Mouse (Mus musculus): ENCODE measurements around the gene Tssk4. TPM values are rescaled to one million over a fixed set of nuclear protein-coding genes. Genes with fewer than 3 reads are reported as not detected.

Tssk4 gene
- polyA plus RNA-seq, 1 experiment from 2014 or later, result 0.55 TPM

- no peak for ATAC-seq (ENCODE audit: insufficient number of reproducible peaks, insufficient read depth, low FRiP score, low TSS enrichment)
- Histone ChIP-seq H3K4me2 (replicated peaks) (peak overlapping the region; percentile 92), H3K36me3 (peaks cover 33% of the 10 kb centered on the region)
These were observed 5.6 kb upstream of the Tssk4 start for GRCm38 (mm10) chr14:55644261-55644888.

DNA sequence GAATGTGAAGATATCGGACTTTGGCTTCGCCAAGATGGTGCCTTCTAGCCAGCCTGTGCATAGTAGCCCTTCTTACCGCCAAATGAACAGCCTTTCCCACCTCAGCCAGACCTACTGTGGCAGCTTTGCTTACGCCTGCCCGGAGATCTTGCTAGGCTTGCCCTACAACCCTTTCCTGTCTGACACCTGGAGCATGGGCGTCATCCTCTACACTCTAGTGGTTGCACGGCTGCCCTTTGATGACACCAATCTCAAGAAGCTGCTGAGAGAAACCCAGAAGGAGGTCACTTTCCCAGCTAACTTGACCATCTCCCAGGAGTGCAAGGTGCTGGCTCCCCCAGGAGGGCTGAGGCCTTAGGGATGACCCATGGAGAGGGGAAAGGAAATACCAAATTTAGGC is 1.5 kb downstream of the Tssk4 start:
- H3K9ac ChIP-seq, result no peak overlapping the region
- no peak for ATAC-seq (ENCODE audit: insufficient number of reproducible peaks, insufficient read depth, low FRiP score, low TSS enrichment)
- H3K27me3 ChIP-seq, result no peaks in the 10 kb centered on the region
- H3K9me3 ChIP-seq, result no peaks in the 10 kb centered on the region
- no peak overlapping the region for H3K4me2 ChIP-seq (replicated peaks)
- no peak overlapping the region for H3K27ac ChIP-seq
- H3K4me3 ChIP-seq, result no peak overlapping the region
- 83% methylated on average over 7 of the region's 7 CpGs for WGBS
- peaks cover 6% of the 10 kb centered on the region; the same call in 1 of the 2 replicates for H3K36me3 ChIP-seq
- H3K4me1 ChIP-seq, result no peaks in the 10 kb centered on the region

More at GRCm38 (mm10) chr14:55644261-55644888, 5.6 kb upstream of the Tssk4 start:
- peaks cover 19% of the 10 kb centered on the region for H3K4me1 ChIP-seq
- peak overlapping the region; percentile 95 for H3K4me3 ChIP-seq
- peak overlapping the region; percentile 26 for H3K27ac ChIP-seq
- no peaks in the 10 kb centered on the region for H3K27me3 ChIP-seq
- H3K9ac ChIP-seq, result peak overlapping the region; percentile 96
- WGBS, result 20% methylated on average over 17 of the region's 17 CpGs
- no peaks in the 10 kb centered on the region for H3K9me3 ChIP-seq

GRCm38 (mm10) chr14:55656935-55657334 is 7.0 kb downstream of the Tssk4 start:
- no peak overlapping the region for H3K4me2 ChIP-seq (replicated peaks)
- WGBS, result 86% methylated on average over 3 of the region's 3 CpGs
- H3K4me3 ChIP-seq, result no peak overlapping the region
- H3K27ac ChIP-seq, result no peak overlapping the region
- H3K9ac ChIP-seq, result no peak overlapping the region
- peaks cover 5% of the 10 kb centered on the region; the same call in 1 of the 2 replicates for H3K4me1 ChIP-seq
- no peak for ATAC-seq (ENCODE audit: insufficient number of reproducible peaks, insufficient read depth, low FRiP score, low TSS enrichment)
- no peaks in the 10 kb centered on the region for H3K9me3 ChIP-seq
- H3K27me3 ChIP-seq, result no peaks in the 10 kb centered on the region
- peaks cover 16% of the 10 kb centered on the region for H3K36me3 ChIP-seq

GRCm38 (mm10) chr14:55658011-55658410 is 8.0 kb downstream of the Tssk4 start:
- H3K9me3 ChIP-seq, result no peaks in the 10 kb centered on the region
- no peak overlapping the region for H3K4me3 ChIP-seq
- H3K27ac ChIP-seq, result no peak overlapping the region
- 93% methylated on average over 5 of the region's 5 CpGs for WGBS
- peaks cover 5% of the 10 kb centered on the region; the same call in 1 of the 2 replicates for H3K4me1 ChIP-seq
- no peak overlapping the region for H3K4me2 ChIP-seq (replicated peaks)
- H3K9ac ChIP-seq, result no peak overlapping the region
- H3K27me3 ChIP-seq, result no peaks in the 10 kb centered on the region
- ATAC-seq (ENCODE audit: insufficient number of reproducible peaks, insufficient read depth, low FRiP score, low TSS enrichment), result no peak
- peaks cover 21% of the 10 kb centered on the region for H3K36me3 ChIP-seq

- Histone ChIP-seq H3K4me3 (peak within 1 kb of the TSS; percentile 62), H3K4me1 (peaks cover 5% of the 10 kb centered on the region; the same call in 1 of the 2 replicates), H3K9me3 (no peaks in the 10 kb centered on the region), H3K36me3 (peaks cover 32% of the 10 kb centered on the region), H3K27me3 (no peaks in the 10 kb centered on the region), H3K27ac (peak within 1 kb of the TSS; percentile 83), H3K9ac (peak within 1 kb of the TSS; percentile 71), H3K4me2 (replicated peaks) (peak within 1 kb of the TSS; percentile 51)
- ATAC-seq (ENCODE audit: insufficient number of reproducible peaks, insufficient read depth, low FRiP score, low TSS enrichment), result peak; percentile 83
- under 1% methylated on average over 39 of the region's 39 CpGs for WGBS
These were observed 10.1 kb downstream of the Tssk4 start, which contains the start of gene Mdp1 for GRCm38 (mm10) chr14:55659960-55660573. Gene Mdp1 (minus strand): TSS chr14:55660508.

DNA sequence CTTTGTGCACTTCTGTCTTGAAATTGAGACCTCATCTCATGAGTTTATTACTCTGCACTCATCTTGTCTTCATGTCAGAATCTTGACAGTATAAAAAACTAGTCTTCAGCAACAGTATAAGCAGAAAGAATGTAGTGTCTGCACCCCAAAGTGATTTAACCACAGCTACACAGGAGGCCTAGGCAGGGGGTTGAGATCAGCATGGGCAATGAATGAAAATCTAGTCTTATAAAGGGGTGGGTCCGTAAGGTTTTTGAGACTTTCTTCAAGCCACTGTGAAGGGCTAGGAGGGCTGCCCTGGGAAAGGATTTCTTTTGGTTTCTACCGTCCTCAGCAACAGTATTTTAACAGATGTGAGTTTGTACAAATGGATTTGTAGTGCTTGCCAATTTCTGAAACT is 10.7 kb downstream of the Tssk4 start:
- WGBS, result 56% methylated on average over 2 of the region's 2 CpGs
- H3K27ac ChIP-seq, result 0 out of 2 replicates have a peak overlapping the region, but pooled peaks have one; percentile 83
- peak overlapping the region; percentile 62 for H3K4me3 ChIP-seq
- no peak overlapping the region for H3K9ac ChIP-seq
- peaks cover 5% of the 10 kb centered on the region; the same call in 1 of the 2 replicates for H3K4me1 ChIP-seq
- H3K27me3 ChIP-seq, result no peaks in the 10 kb centered on the region
- H3K4me2 ChIP-seq (replicated peaks), result peak overlapping the region; percentile 51
- no peak for ATAC-seq (ENCODE audit: insufficient number of reproducible peaks, insufficient read depth, low FRiP score, low TSS enrichment)
- no peaks in the 10 kb centered on the region for H3K9me3 ChIP-seq
- H3K36me3 ChIP-seq, result peaks cover 33% of the 10 kb centered on the region

GRCm38 (mm10) chr14:55671486-55671832 is 21.5 kb downstream of the Tssk4 start:
- Histone ChIP-seq H3K27ac (peak overlapping the region; percentile 85), H3K4me3 (peak overlapping the region; percentile 78), H3K4me1 (peaks cover 16% of the 10 kb centered on the region; the same call in 1 of the 2 replicates), H3K9ac (peak overlapping the region; percentile 78), H3K4me2 (replicated peaks) (peak overlapping the region; percentile 86), H3K9me3 (no peaks in the 10 kb centered on the region), H3K36me3 (peaks cover 23% of the 10 kb centered on the region), H3K27me3 (no peaks in the 10 kb centered on the region)
- under 1% methylated on average over 12 of the region's 12 CpGs for WGBS
- peak; percentile 50 for ATAC-seq (ENCODE audit: insufficient number of reproducible peaks, insufficient read depth, low FRiP score, low TSS enrichment)

- Histone ChIP-seq H3K27me3 (no peaks in the 10 kb centered on the region), H3K36me3 (peaks cover 24% of the 10 kb centered on the region), H3K9me3 (no peaks in the 10 kb centered on the region), H3K4me3 (peak within 1 kb of the TSS; percentile 78), H3K27ac (peak within 1 kb of the TSS; percentile 85), H3K4me1 (peaks cover 16% of the 10 kb centered on the region; the same call in 1 of the 2 replicates), H3K9ac (peak within 1 kb of the TSS; percentile 78), H3K4me2 (replicated peaks) (peak within 1 kb of the TSS; percentile 86)
- peak; percentile 97 for ATAC-seq (ENCODE audit: insufficient number of reproducible peaks, insufficient read depth, low FRiP score, low TSS enrichment)
- WGBS, result under 1% methylated on average over 38 of the region's 38 CpGs
These were observed 22.1 kb downstream of the Tssk4 start, which contains the start of the genes Gmpr2 and Nedd8 for GRCm38 (mm10) chr14:55671833-55672740. Gene Gmpr2 (plus strand): TSS chr14:55671941. Gene Nedd8 (minus strand): TSS chr14:55672124.

GRCm38 (mm10) chr14:55672741-55673060 is 22.7 kb downstream of the Tssk4 start:
- Histone ChIP-seq H3K9me3 (no peaks in the 10 kb centered on the region), H3K27ac (no peak overlapping the region), H3K4me2 (replicated peaks) (peak overlapping the region; percentile 86), H3K27me3 (no peaks in the 10 kb centered on the region), H3K4me3 (peak overlapping the region; percentile 78), H3K4me1 (peaks cover 16% of the 10 kb centered on the region; the same call in 1 of the 2 replicates), H3K9ac (peak overlapping the region; percentile 64), H3K36me3 (peaks cover 30% of the 10 kb centered on the region)
- 74% methylated on average over 7 of the region's 7 CpGs for WGBS
- ATAC-seq (ENCODE audit: insufficient number of reproducible peaks, insufficient read depth, low FRiP score, low TSS enrichment), result no peak

- Histone ChIP-seq H3K9me3 (no peaks in the 10 kb centered on the region), H3K27me3 (no peaks in the 10 kb centered on the region), H3K4me2 (replicated peaks) (no peak overlapping the region), H3K9ac (no peak overlapping the region), H3K36me3 (peaks cover 58% of the 10 kb centered on the region), H3K4me1 (peaks cover 15% of the 10 kb centered on the region), H3K4me3 (no peak overlapping the region), H3K27ac (no peak overlapping the region)
- ATAC-seq (ENCODE audit: insufficient number of reproducible peaks, insufficient read depth, low FRiP score, low TSS enrichment), result no peak
- WGBS, result 87% methylated on average over 4 of the region's 4 CpGs
These were observed 27.6 kb downstream of the Tssk4 start for GRCm38 (mm10) chr14:55677615-55678014.

All from embryonic facial prominence, embryonic 12.5 days (tissue).